ENCODE assay signal across 11 mouse cellular contexts in genomic region chr5:64109217-64109616, GRCm38 (mm10). TPM values are rescaled to one million over a fixed set of nuclear protein-coding genes. Genes with fewer than 3 reads are reported as not detected.
DNase-seq lines count a peak whose midpoint lies in the region; ATAC-seq and TF ChIP-seq lines count a peak whose summit lies in the region.
"Had no signal": no experiment of that assay in that cellular context is flagged by ENCODE, and none has a peak within 500 bp of the region (broad histone marks: within the 10 kb centered on the region; RNA-seq: fewer than 3 reads in every experiment).

No protein-coding gene starts in this region.

- H3K4me3 ChIP-seq in layer of hippocampus, adult 2 months = no peak overlapping the region
- H3K4me3 ChIP-seq in cortical plate, adult 2 months (ENCODE audit: insufficient read depth, low read length) = no peak overlapping the region
- H3K4me3 ChIP-seq: embryonic facial prominence, embryonic 15.5 days; limb, embryonic 13.5 days; stomach, embryonic 15.5 days had no signal

- no peak for ATAC-seq in frontal cortex, adult (ENCODE audit: low TSS enrichment)

- no peak overlapping the region for H3K27ac ChIP-seq in layer of hippocampus, adult 2 months
- no peak overlapping the region for H3K27ac ChIP-seq in cortical plate, adult 2 months (ENCODE audit: insufficient read depth, low read length)
- H3K27ac ChIP-seq: embryonic facial prominence, embryonic 15.5 days; limb, embryonic 13.5 days; stomach, embryonic 15.5 days had no signal

- peak; percentile 75 for TF ChIP-seq CTCF in layer of hippocampus, adult 2 months (conservative IDR thresholded peaks at IDR 0.05)
- peak; percentile 20; the same call in 1 of the 2 replicates for TF ChIP-seq CTCF in cortical plate, adult 2 months (IDR thresholded peaks at IDR 0.05; ENCODE audit: extremely low read depth, insufficient read depth, low read length)

- DNase-seq in embryo, embryonic 10 days (ENCODE audit: low spot score) = peak; percentile 28
- DNase-seq in embryo, embryonic 9.5 days (ENCODE audit: extremely low spot score) = no peak
- no peak for DNase-seq in layer of hippocampus, adult 2 months (ENCODE audit: low spot score in 2 of 2)
- DNase-seq in layer of hippocampus, postnatal 14 days (ENCODE audit: low spot score in 2 of 2) = no peak
- peak; percentile 20 to 36 for DNase-seq in B cell, adult 2 months
- DNase-seq in urinary bladder, postnatal 4 days (ENCODE audit: low spot score in 2 of 2) = no peak

- H3K4me1 ChIP-seq in cortical plate, adult 2 months (ENCODE audit: control insufficient read depth, insufficient read depth, low read length) = no peaks in the 10 kb centered on the region
- H3K4me1 ChIP-seq: embryonic facial prominence, embryonic 15.5 days; limb, embryonic 13.5 days; stomach, embryonic 15.5 days had no signal

- TF ChIP-seq POLR2A in cortical plate, adult 2 months (IDR thresholded peaks at IDR 0.05; ENCODE audit: extremely low read depth, insufficient read depth, low read length) = no peak

RNA-seq across cellular contexts. Expression of gene Pgm2, which starts 16.5 kb away (rescaled TPM):
- 10 to 100 TPM; 10.6 to 11.7 TPM for total RNA-seq in layer of hippocampus, adult 2 months (2021)
- total RNA-seq in layer of hippocampus, postnatal 14 days (2021) = 10 to 100 TPM; 10.9 to 11.0 TPM
- polyA plus RNA-seq in cortical plate, adult 2 months (2012; rRNA removed) = 10.7 and 11.4 TPM in 2 replicates

RNA-seq across cellular contexts. Expression of gene Tbc1d1, which starts 46.9 kb away (rescaled TPM):
- total RNA-seq in layer of hippocampus, adult 2 months (2021) = 10 to 100 TPM; 26.6 to 33.2 TPM
- total RNA-seq in layer of hippocampus, postnatal 14 days (2021) = 10 to 100 TPM; 25.2 to 30.5 TPM
- polyA plus RNA-seq in cortical plate, adult 2 months (2012; rRNA removed) = 13.8 and 16.8 TPM in 2 replicates

Comparison
In these comparisons a context has a peak if more than half of its experiments do, and no peak if none do; other contexts are left out.
1. DNase-seq: peak in embryo, embryonic 10 days (single experiment) and B cell, adult 2 months (2 of 2); none in embryo, embryonic 9.5 days (single experiment), layer of hippocampus, adult 2 months (0 of 2), layer of hippocampus, postnatal 14 days (0 of 2) and urinary bladder, postnatal 4 days (0 of 2).